Mouse (Mus musculus): ENCODE results near the gene Tspan1.

Gene Tspan1

GRCm38 (mm10) chr4:116165708-116166407 lies 1.5 kb downstream of the Tspan1 start:
- DNase-seq (ENCODE audit: low read depth): peak; percentile 19

- no peak for DNase-seq (ENCODE audit: low read depth)
Observed at GRCm38 (mm10) chr4:116164759-116165554, 2.4 kb downstream of the Tspan1 start.

GRCm38 (mm10) chr4:116162142-116162541 lies 5.3 kb downstream of the Tspan1 start:
- DNase-seq (ENCODE audit: low read depth): no peak

- no peak for DNase-seq (ENCODE audit: low read depth)
Observed at GRCm38 (mm10) chr4:116160769-116161168, 6.6 kb downstream of the Tspan1 start.

- DNase-seq (ENCODE audit: low read depth): peak; percentile 72
Observed at GRCm38 (mm10) chr4:116159912-116160311, 7.5 kb downstream of the Tspan1 start.

GRCm38 (mm10) chr4:116157882-116158281 lies 9.5 kb downstream of the Tspan1 start:
- no peak for DNase-seq (ENCODE audit: low read depth)

GRCm38 (mm10) chr4:116152702-116153101 lies 14.7 kb downstream of the Tspan1 start:
- no peak for DNase-seq (ENCODE audit: low read depth)

GRCm38 (mm10) chr4:116151238-116151637 lies 16.2 kb downstream of the Tspan1 start, which contains the start of gene Lurap1:
Gene Lurap1 (minus strand): TSS chr4:116151338.
- DNase-seq (ENCODE audit: low read depth): no peak

GRCm38 (mm10) chr4:116150862-116151221 lies 16.6 kb downstream of the Tspan1 start:
- DNase-seq (ENCODE audit: low read depth): no peak

- DNase-seq (ENCODE audit: low read depth): peak; percentile 53
Observed at GRCm38 (mm10) chr4:116150156-116150861, 17.1 kb downstream of the Tspan1 start.

GRCm38 (mm10) chr4:116149812-116150155 lies 17.6 kb downstream of the Tspan1 start:
- no peak for DNase-seq (ENCODE audit: low read depth)

- DNase-seq (ENCODE audit: low read depth): no peak
Observed at GRCm38 (mm10) chr4:116143891-116144717, 23.3 kb downstream of the Tspan1 start.

- DNase-seq (ENCODE audit: low read depth): no peak
Observed at GRCm38 (mm10) chr4:116143317-116143811, 24.0 kb downstream of the Tspan1 start.

GRCm38 (mm10) chr4:116142269-116142668 lies 25.1 kb downstream of the Tspan1 start:
- no peak for DNase-seq (ENCODE audit: low read depth)

GRCm38 (mm10) chr4:116141736-116142135 lies 25.7 kb downstream of the Tspan1 start:
- no peak for DNase-seq (ENCODE audit: low read depth)

GRCm38 (mm10) chr4:116140801-116141574 lies 26.4 kb downstream of the Tspan1 start:
- no peak for DNase-seq (ENCODE audit: low read depth)

GRCm38 (mm10) chr4:116137421-116137996 lies 29.9 kb downstream of the Tspan1 start:
- no peak for DNase-seq (ENCODE audit: low read depth)

GRCm38 (mm10) chr4:116134990-116135389 lies 32.4 kb downstream of the Tspan1 start:
- DNase-seq (ENCODE audit: low read depth): peak; percentile 71

- no peak for DNase-seq (ENCODE audit: low read depth)
Observed at GRCm38 (mm10) chr4:116133126-116133525, 34.3 kb downstream of the Tspan1 start.

- DNase-seq (ENCODE audit: low read depth): no peak
Observed at GRCm38 (mm10) chr4:116127956-116128355, 39.4 kb downstream of the Tspan1 start.

Data from 416B (cell line).